Comparison of ENCODE assay signal across 9 mouse cellular contexts in genomic region chr4:41614156-41614555, GRCm38 (mm10). TPM values are rescaled to one million over a fixed set of nuclear protein-coding genes. Genes with fewer than 3 reads are reported as not detected.
A peak's percentile ranks its signal among the peaks of the same experiment; 100 is the strongest.
DNase-seq lines count a peak whose midpoint lies in the region; ATAC-seq and TF ChIP-seq lines count a peak whose summit lies in the region.
"Had no signal": no experiment of that assay in that cellular context is flagged by ENCODE, and none has a peak within 500 bp of the region (broad histone marks: within the 10 kb centered on the region; RNA-seq: fewer than 3 reads in every experiment).

No protein-coding gene starts in this region.

- H3K9ac ChIP-seq in MEL (ENCODE audit: control insufficient read depth, low read depth, low read length, poor library complexity, severe bottlenecking): no peak overlapping the region
- no peak overlapping the region for H3K9ac ChIP-seq in hindbrain, embryonic 11.5 days (ENCODE audit: low read depth, low read length)
- H3K9ac ChIP-seq: lung, embryonic 15.5 days had no signal

- no peak for TF ChIP-seq POLR2A in MEL (IDR thresholded peaks at IDR 0.05; ENCODE audit: control insufficient read depth in 1 of 2, insufficient read depth in 1 of 2, low read depth in 1 of 2, low read length in 2 of 2, poor library complexity in 1 of 2)
- no peak for TF ChIP-seq POLR2A in bone marrow macrophage, adult 2 months (IDR thresholded peaks at IDR 0.05; ENCODE audit: borderline replicate concordance, low read depth, low read length)
- no peak for TF ChIP-seq POLR2A in embryonic fibroblast, embryonic 13.5 days (IDR thresholded peaks at IDR 0.05; ENCODE audit: low read depth, low read length)

- no peak overlapping the region for H3K4me2 ChIP-seq in hindbrain, embryonic 11.5 days (replicated peaks; ENCODE audit: low read depth, low read length)
- H3K4me2 ChIP-seq: lung, embryonic 15.5 days had no signal

- no peaks in the 10 kb centered on the region for H3K36me3 ChIP-seq in MEL (ENCODE audit: control insufficient read depth in 1 of 2, insufficient read depth in 2 of 2, low read length in 2 of 2)
- no peaks in the 10 kb centered on the region for H3K36me3 ChIP-seq in hindbrain, embryonic 11.5 days (ENCODE audit: control insufficient read depth, insufficient read depth, low read length)
- H3K36me3 ChIP-seq: lung, embryonic 15.5 days had no signal

- peak; percentile 80 to 92 (median 91) for TF ChIP-seq CTCF in MEL (IDR thresholded peaks at IDR 0.05 in 2 of 3, conservative IDR thresholded peaks at IDR 0.05 in 1 of 3; ENCODE audit: control insufficient read depth in 1 of 3, insufficient read depth in 1 of 3, low read depth in 2 of 3, low read length in 3 of 3, poor library complexity in 1 of 3, severe bottlenecking in 1 of 3)
- TF ChIP-seq CTCF in bone marrow macrophage, adult 2 months (IDR thresholded peaks at IDR 0.05; ENCODE audit: low read depth, low read length): peak; percentile 92
- TF ChIP-seq CTCF in embryonic fibroblast, embryonic 13.5 days (IDR thresholded peaks at IDR 0.05; ENCODE audit: borderline replicate concordance, insufficient read depth, low read length): peak; percentile 72

- no peaks in the 10 kb centered on the region for H3K4me1 ChIP-seq in MEL (ENCODE audit: control insufficient read depth in 1 of 2, insufficient read depth in 2 of 2, low read length in 2 of 2)
- H3K4me1 ChIP-seq in bone marrow macrophage, adult 2 months (ENCODE audit: control insufficient read depth, insufficient read depth, low read length): peaks cover 3% of the 10 kb centered on the region; the same call in 1 of the 2 replicates
- H3K4me1 ChIP-seq in embryonic fibroblast, embryonic 13.5 days (ENCODE audit: control insufficient read depth, insufficient read depth, low read length): no peaks in the 10 kb centered on the region
- peaks cover 4% of the 10 kb centered on the region; the same call in 1 of the 2 replicates for H3K4me1 ChIP-seq in hindbrain, embryonic 11.5 days (replicated peaks; ENCODE audit: control insufficient read depth, insufficient read depth, low read length)
- H3K4me1 ChIP-seq: lung, embryonic 15.5 days had no signal

- TF ChIP-seq EP300 in MEL (IDR thresholded peaks at IDR 0.05; ENCODE audit: low read depth in 1 of 2, low read length in 2 of 2): no peak

- DNase-seq in MEL (ENCODE audit: low read depth, low spot score): peak; percentile 70
- peak; percentile 89 for DNase-seq in hindbrain, embryonic 11.5 days (ENCODE audit: low spot score)
- DNase-seq in layer of hippocampus, postnatal 36 days: peak; percentile 78 to 84
- peak; percentile 80 for DNase-seq in mesoderm, embryonic 11.5 days (ENCODE audit: low read depth, low spot score)
- peak; percentile 77 for DNase-seq in right cerebral cortex, postnatal 25 days

- WGBS in hindbrain, embryonic 11.5 days: 11% methylated on average over 7 of the region's 7 CpGs

- TF ChIP-seq RAD21 in MEL (IDR thresholded peaks at IDR 0.05; ENCODE audit: low read depth, low read length): peak; percentile 83

- peak; percentile 10; the same call in 1 of the 2 replicates for ATAC-seq in hindbrain, embryonic 11.5 days (ENCODE audit: low FRiP score)
- ATAC-seq in erythroid progenitor cell, adult 5-6 weeks (replicated peaks; ENCODE audit: low FRiP score, poor library complexity, severe bottlenecking): no peak

- no peaks in the 10 kb centered on the region for H3K79me2 ChIP-seq in MEL (ENCODE audit: control insufficient read depth, insufficient read depth, low read length, poor library complexity)

- no peak overlapping the region for H3K27ac ChIP-seq in MEL (ENCODE audit: control insufficient read depth, low read depth, low read length)
- no peak overlapping the region for H3K27ac ChIP-seq in bone marrow macrophage, adult 2 months (ENCODE audit: insufficient read depth, low read depth, low read length)
- no peak overlapping the region for H3K27ac ChIP-seq in embryonic fibroblast, embryonic 13.5 days (ENCODE audit: insufficient read depth, low read length)
- no peak overlapping the region for H3K27ac ChIP-seq in hindbrain, embryonic 11.5 days (ENCODE audit: low read depth, low read length)
- H3K27ac ChIP-seq: lung, embryonic 15.5 days had no signal

- H3K4me3 ChIP-seq in MEL (ENCODE audit: control insufficient read depth in 1 of 2, insufficient read depth in 1 of 2, low read depth in 2 of 2, low read length in 2 of 2): no peak overlapping the region
- no peak overlapping the region for H3K4me3 ChIP-seq in bone marrow macrophage, adult 2 months (ENCODE audit: insufficient read depth, low read length)
- no peak overlapping the region for H3K4me3 ChIP-seq in embryonic fibroblast, embryonic 13.5 days (ENCODE audit: insufficient read depth, low read length)
- H3K4me3 ChIP-seq in hindbrain, embryonic 11.5 days (ENCODE audit: low read depth, low read length): no peak overlapping the region
- H3K4me3 ChIP-seq: lung, embryonic 15.5 days had no signal

- no peaks in the 10 kb centered on the region for H3K9me3 ChIP-seq in MEL (replicated peaks; ENCODE audit: insufficient read depth, low read length)
- H3K9me3 ChIP-seq in hindbrain, embryonic 11.5 days (ENCODE audit: control insufficient read depth, low read length): no peaks in the 10 kb centered on the region
- H3K9me3 ChIP-seq: lung, embryonic 15.5 days had no signal

- H3K27me3 ChIP-seq in MEL (ENCODE audit: control insufficient read depth in 1 of 2, insufficient read depth in 2 of 2, low read length in 2 of 2): peaks cover 4 to 8% of the 10 kb centered on the region in 2 experiments
- no peaks in the 10 kb centered on the region for H3K27me3 ChIP-seq in hindbrain, embryonic 11.5 days (ENCODE audit: control insufficient read depth, insufficient read depth, low read length)
- H3K27me3 ChIP-seq: lung, embryonic 15.5 days had no signal

TF ChIP-seq in MEL, 35 proteins besides CTCF, POLR2A, EP300 and RAD21:
- TF ChIP-seq MXI1 (IDR thresholded peaks at IDR 0.05; ENCODE audit: low read depth, low read length) (no peak), TAL1 (IDR thresholded peaks at IDR 0.05; ENCODE audit: low read length) (no peak), SMC3 (IDR thresholded peaks at IDR 0.05; ENCODE audit: low read depth, low read length) (peak; percentile 93), CHD1 (IDR thresholded peaks at IDR 0.05; ENCODE audit: low read depth, low read length) (no peak), ZC3H11A (IDR thresholded peaks at IDR 0.05; ENCODE audit: low read depth, low read length) (peak; percentile 78)

RNA-seq across cellular contexts. Expression of gene Enho, which starts 26.0 kb away (rescaled TPM):
- total RNA-seq in MEL (2012; rRNA removed): 0.19 TPM in 1 of 2 replicates, not detected in the other
- under 1 TPM in 1 of 2 experiments, not detected in 1; 0.40 TPM for polyA plus RNA-seq in MEL (2012; ENCODE audit: insufficient read depth in 1 of 2, insufficient read length in 2 of 2, low read depth in 1 of 2, low replicate concordance in 2 of 2, missing spikeins in 1 of 2)
- polyA plus RNA-seq in bone marrow macrophage, adult 2 months (2012; ENCODE audit: insufficient read depth, insufficient read length, missing spikeins): 1.0 and 1.5 TPM in 2 replicates
- 1.4 and 1.7 TPM in 2 replicates for polyA plus RNA-seq in embryonic fibroblast, embryonic 13.5 days (2011; ENCODE audit: insufficient read length, low read depth, missing spikeins)
- 42.4 and 42.7 TPM in 2 replicates for polyA plus RNA-seq in hindbrain, embryonic 11.5 days (2014; fragmentation: Nextera tagmentation; extraction: Ambion mirVana)
- 10 to 100 TPM; 60.2 to 64.3 TPM for total RNA-seq in layer of hippocampus, postnatal 36 days (2021)
- not detected in 2 replicates for total RNA-seq in erythroid progenitor cell, adult 5-6 weeks (2015; ENCODE audit: low replicate concordance)
- total RNA-seq in erythroid progenitor cell, adult 5-6 weeks (2017; ENCODE audit: low replicate concordance): not detected in 2 replicates

RNA-seq across cellular contexts. Expression of gene Dnaic1, which starts 44.6 kb away (rescaled TPM):
- not detected in 2 replicates for total RNA-seq in MEL (2012; rRNA removed)
- polyA plus RNA-seq in MEL (2012; ENCODE audit: insufficient read depth in 1 of 2, insufficient read length in 2 of 2, low read depth in 1 of 2, low replicate concordance in 2 of 2, missing spikeins in 1 of 2): not detected
- polyA plus RNA-seq in bone marrow macrophage, adult 2 months (2012; ENCODE audit: insufficient read depth, insufficient read length, missing spikeins): not detected in 2 replicates
- polyA plus RNA-seq in embryonic fibroblast, embryonic 13.5 days (2011; ENCODE audit: insufficient read length, low read depth, missing spikeins): not detected in 2 replicates
- polyA plus RNA-seq in hindbrain, embryonic 11.5 days (2014; fragmentation: Nextera tagmentation; extraction: Ambion mirVana): 2.9 and 3.2 TPM in 2 replicates
- 10 to 100 TPM in 1 of 2 experiments, 1 to 10 TPM in 1; 8.2 to 10.1 TPM for total RNA-seq in layer of hippocampus, postnatal 36 days (2021)
- not detected in 2 replicates for total RNA-seq in erythroid progenitor cell, adult 5-6 weeks (2015; ENCODE audit: low replicate concordance)
- total RNA-seq in erythroid progenitor cell, adult 5-6 weeks (2017; ENCODE audit: low replicate concordance): not detected in 2 replicates

RNA-seq across cellular contexts. Expression of gene Fam219a, which starts 44.8 kb away (rescaled TPM):
- total RNA-seq in MEL (2012; rRNA removed): 0.85 and 1.5 TPM in 2 replicates
- polyA plus RNA-seq in MEL (2012; ENCODE audit: insufficient read depth in 1 of 2, insufficient read length in 2 of 2, low read depth in 1 of 2, low replicate concordance in 2 of 2, missing spikeins in 1 of 2): 1 to 10 TPM in 1 of 2 experiments, not detected in 1; 3.8 TPM
- polyA plus RNA-seq in bone marrow macrophage, adult 2 months (2012; ENCODE audit: insufficient read depth, insufficient read length, missing spikeins): 35.2 and 35.6 TPM in 2 replicates
- polyA plus RNA-seq in embryonic fibroblast, embryonic 13.5 days (2011; ENCODE audit: insufficient read length, low read depth, missing spikeins): 11.4 and 15.5 TPM in 2 replicates
- 11.8 and 17.6 TPM in 2 replicates for polyA plus RNA-seq in hindbrain, embryonic 11.5 days (2014; fragmentation: Nextera tagmentation; extraction: Ambion mirVana)
- total RNA-seq in layer of hippocampus, postnatal 36 days (2021): 100 to 1,000 TPM; 151 to 152 TPM
- total RNA-seq in erythroid progenitor cell, adult 5-6 weeks (2015; ENCODE audit: low replicate concordance): 1.1 TPM in 1 of 2 replicates, not detected in the other
- total RNA-seq in erythroid progenitor cell, adult 5-6 weeks (2017; ENCODE audit: low replicate concordance): 0.39 and 0.45 TPM in 2 replicates

Comparison
In these comparisons a context has a peak if more than half of its experiments do, and no peak if none do; other contexts are left out.
1. RNA of gene Enho, which starts 26.0 kb away (polyA plus RNA-seq): 42.4 to 42.7 TPM in hindbrain, embryonic 11.5 days; 1.4 to 1.7 TPM in embryonic fibroblast, embryonic 13.5 days, 1.0 to 1.5 TPM in bone marrow macrophage, adult 2 months and 0.40 TPM in MEL; every median in the first group is over 10 times any median in the second.
2. Peak in every context shown above with its lines, with median percentiles within 50 percentile points of each other: DNase-seq and CTCF ChIP-seq.